Mouse (Mus musculus) hindbrain, postnatal 0 days (tissue): ENCODE results near the gene C1qtnf12. TPM values are rescaled to one million over a fixed set of nuclear protein-coding genes. Genes with fewer than 3 reads are reported as not detected.

Experiments
- ATAC-seq: fragments of 200-750 bp; cut with Nextera tagmentation; 2 replicates; pipeline ENCODE4 v1.8.0; 2017; ENCODE audit warnings: mild to moderate bottlenecking, moderate TSS enrichment, moderate library complexity
- DNase-seq: peaks from one replicate; pipeline ENCODE4 v3.0.0-alpha.2; 2015; ENCODE audit warnings: low spot score
- H3K27ac ChIP-seq: fragments of 300-500 bp; sonication (generic); 2 replicates; pipeline ENCODE4 v1.5.1; 2014; ENCODE audit warnings: mild to moderate bottlenecking
- H3K27me3 ChIP-seq: fragments of 300-500 bp; sonication (generic); 2 replicates; pipeline ENCODE4 v1.6.1; 2014; ENCODE audit warnings: low read length, mixed read lengths; ENCODE audit not compliant: insufficient read depth
- H3K36me3 ChIP-seq: fragments of 300-500 bp; sonication (generic); 2 replicates; pipeline ENCODE4 v1.6.1; 2014; ENCODE audit warnings: low read length, mixed read lengths; ENCODE audit not compliant: insufficient read depth
- H3K4me1 ChIP-seq: fragments of 300-500 bp; sonication (generic); 2 replicates; pipeline ENCODE4 v1.6.1; 2014; ENCODE audit warnings: antibody characterized with exemption, low read length, mixed read lengths; ENCODE audit not compliant: insufficient read depth
- H3K4me2 ChIP-seq: fragments of 300-500 bp; sonication (generic); 2 replicates; pipeline ENCODE4 v1.6.1; 2014; ENCODE audit warnings: low read depth, mild to moderate bottlenecking, low read length, moderate library complexity, mixed read lengths
- H3K4me3 ChIP-seq: fragments of 300-500 bp; sonication (generic); 2 replicates; pipeline ENCODE4 v1.5.1; 2014; ENCODE audit warnings: low read length
- H3K9ac ChIP-seq: fragments of 300-500 bp; sonication (generic); replicated peaks from 2 replicates; pipeline ENCODE4 v1.6.1; 2014; ENCODE audit warnings: mild to moderate bottlenecking, low read length, moderate library complexity, mixed read lengths
- H3K9me3 ChIP-seq: fragments of 300-500 bp; sonication (generic); 2 replicates; pipeline ENCODE4 v1.6.1; 2016; ENCODE audit warnings: low read length, mixed read lengths
- CTCF ChIP-seq: IDR thresholded peaks from 2 replicates; pipeline ENCODE4 v1.5.1; 2016; ENCODE audit warnings: antibody characterized with exemption, control low read depth, low read depth
- WGBS: fragments of 180-500 bp; shearing (Covaris S2); extraction: QIAGEN DNeasy Blood & Tissue Kit; methylation state at CpG from one replicate; pipeline ENCODE4 v1.1.7; 2014; 5-methylcytosine and 5-hydroxymethylcytosine counted together
- polyA plus RNA-seq: library from polyadenylated mRNA; unstranded; fragments of >200 nt; fragmentation: Nextera tagmentation; extraction: Ambion mirVana; gene quantifications from 2 replicates; pipeline ENCODE4 v1.2.1, GENCODE M21; 2015
- total RNA-seq: library from RNA; depleted of rRNA; stranded (reverse); fragments of >200 nt; gene quantifications from 2 replicates; pipeline ENCODE4 v1.2.3, GENCODE M21; 2014; rRNA removed

C1qtnf12 gene
- total RNA-seq, result 26.6 and 35.2 TPM in 2 replicates
- 21.8 and 22.8 TPM in 2 replicates for polyA plus RNA-seq

GRCm38 (mm10) chr4:155962167-155962971, at the start of gene C1qtnf12:
Gene C1qtnf12 (plus strand): TSS chr4:155962318.
- Histone ChIP-seq H3K27ac (peak within 1 kb of the TSS; percentile 60), H3K4me2 (peak within 1 kb of the TSS; percentile 76), H3K9ac (peak within 1 kb of the TSS; percentile 60), H3K4me1 (no peaks in the 10 kb centered on the region; the same call in 1 of the 2 replicates), H3K4me3 (peak within 1 kb of the TSS; percentile 41), H3K9me3 (no peaks in the 10 kb centered on the region), H3K36me3 (peaks cover 18% of the 10 kb centered on the region), H3K27me3 (no peaks in the 10 kb centered on the region)
- ATAC-seq (peak; percentile 72), DNase-seq (peak; percentile 41)
- no peak for TF ChIP-seq CTCF
- 2% methylated on average over 42 of the region's 42 CpGs for WGBS

GRCm38 (mm10) chr4:155932031-155932430, 30.1 kb upstream of the C1qtnf12 start:
- no peak for ATAC-seq
- TF ChIP-seq CTCF, result no peak
- no peaks in the 10 kb centered on the region for H3K27me3 ChIP-seq
- H3K27ac ChIP-seq, result no peak overlapping the region
- H3K4me2 ChIP-seq, result no peak overlapping the region
- DNase-seq, result no peak
- no peaks in the 10 kb centered on the region for H3K9me3 ChIP-seq
- H3K4me3 ChIP-seq, result no peak overlapping the region
- WGBS, result 64% methylated on average over 1 of the region's 1 CpGs
- no peak overlapping the region for H3K9ac ChIP-seq
- no peaks in the 10 kb centered on the region for H3K36me3 ChIP-seq
- H3K4me1 ChIP-seq, result no peaks in the 10 kb centered on the region

DNA sequence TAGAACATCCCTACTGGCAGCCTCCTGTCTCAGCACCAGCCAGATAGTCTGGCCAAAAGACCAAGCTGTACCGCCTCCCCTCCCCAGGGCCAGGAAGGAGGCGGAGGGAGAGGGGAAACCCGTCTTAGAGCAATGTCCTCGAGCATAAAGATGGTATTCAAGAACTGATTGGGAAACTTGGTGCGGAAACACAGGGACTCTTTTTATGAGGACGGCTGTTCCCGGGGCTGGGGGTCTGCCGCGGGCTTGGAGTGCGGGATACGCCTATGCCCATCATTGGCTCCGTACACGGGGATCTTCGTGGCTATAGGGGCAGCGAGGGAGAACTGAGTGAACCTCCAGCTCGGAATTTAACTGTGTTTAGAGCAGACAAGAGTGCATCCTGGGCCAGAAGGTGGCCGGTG, 19.1 kb upstream of the C1qtnf12 start:
- WGBS, result under 1% methylated on average over 17 of the region's 17 CpGs
- Histone ChIP-seq H3K27me3 (no peaks in the 10 kb centered on the region), H3K27ac (peak overlapping the region; percentile 92), H3K9ac (peak overlapping the region; percentile 88), H3K4me3 (peak overlapping the region; percentile 96), H3K4me1 (peaks cover 7% of the 10 kb centered on the region; the same call in 1 of the 2 replicates), H3K9me3 (no peaks in the 10 kb centered on the region), H3K36me3 (peaks cover 5% of the 10 kb centered on the region; the same call in 1 of the 2 replicates), H3K4me2 (peak overlapping the region; percentile 95)
- DNase-seq, result peak; percentile 60
- no peak for TF ChIP-seq CTCF
- ATAC-seq, result peak; percentile 36

- peak; percentile 98 for ATAC-seq
- DNase-seq, result peak; percentile 97
- WGBS, result under 1% methylated on average over 85 of the region's 85 CpGs
Measured at GRCm38 (mm10) chr4:155943534-155944249, 18.4 kb upstream of the C1qtnf12 start, which contains the start of gene Ube2j2. Gene Ube2j2 (plus strand): TSS chr4:155943831.

GRCm38 (mm10) chr4:155944271-155944670, 17.8 kb upstream of the C1qtnf12 start:
- H3K4me3 ChIP-seq, result peak overlapping the region; percentile 96
- H3K9ac ChIP-seq, result peak overlapping the region; percentile 88
- H3K36me3 ChIP-seq, result peaks cover 9% of the 10 kb centered on the region
- peak overlapping the region; percentile 69 for H3K4me2 ChIP-seq
- no peak for TF ChIP-seq CTCF
- H3K27ac ChIP-seq, result peak overlapping the region; percentile 84
- H3K9me3 ChIP-seq, result no peaks in the 10 kb centered on the region
- ATAC-seq (no peak), DNase-seq (peak; percentile 20)
- WGBS, result 0% methylated on average over 17 of the region's 17 CpGs
- H3K4me1 ChIP-seq, result peaks cover 7% of the 10 kb centered on the region; the same call in 1 of the 2 replicates
- no peaks in the 10 kb centered on the region for H3K27me3 ChIP-seq

More at GRCm38 (mm10) chr4:155943534-155944249, 18.4 kb upstream of the C1qtnf12 start, which contains the start of gene Ube2j2:
- H3K9ac ChIP-seq, result peak within 1 kb of the TSS; percentile 88
- peak within 1 kb of the TSS; percentile 92 for H3K27ac ChIP-seq
- peaks cover 7% of the 10 kb centered on the region; the same call in 1 of the 2 replicates for H3K4me1 ChIP-seq
- H3K27me3 ChIP-seq, result no peaks in the 10 kb centered on the region
- H3K4me2 ChIP-seq, result peak within 1 kb of the TSS; percentile 95
- no peak for TF ChIP-seq CTCF
- peak within 1 kb of the TSS; percentile 96 for H3K4me3 ChIP-seq
- H3K9me3 ChIP-seq, result no peaks in the 10 kb centered on the region
- peaks cover 5% of the 10 kb centered on the region; the same call in 1 of the 2 replicates for H3K36me3 ChIP-seq

GRCm38 (mm10) chr4:155947094-155947493, 15.0 kb upstream of the C1qtnf12 start:
- peaks cover 33% of the 10 kb centered on the region for H3K36me3 ChIP-seq
- no peak overlapping the region for H3K4me3 ChIP-seq
- H3K4me2 ChIP-seq, result no peak overlapping the region
- peaks cover 7% of the 10 kb centered on the region; the same call in 1 of the 2 replicates for H3K4me1 ChIP-seq
- no peaks in the 10 kb centered on the region for H3K9me3 ChIP-seq
- H3K27me3 ChIP-seq, result no peaks in the 10 kb centered on the region
- ATAC-seq (no peak), DNase-seq (no peak)
- no peak overlapping the region for H3K27ac ChIP-seq
- TF ChIP-seq CTCF, result no peak
- no peak overlapping the region for H3K9ac ChIP-seq
